Mouse (Mus musculus): ENCODE data around the gene Ccdc33. TPM values are rescaled to one million over a fixed set of nuclear protein-coding genes. Genes with fewer than 3 reads are reported as not detected.
A peak's percentile ranks its signal among the peaks of the same experiment; 100 is the strongest.

Ccdc33 gene
- polyA plus RNA-seq, 1 experiment from 2014 or later = 1.1 TPM

DNA sequence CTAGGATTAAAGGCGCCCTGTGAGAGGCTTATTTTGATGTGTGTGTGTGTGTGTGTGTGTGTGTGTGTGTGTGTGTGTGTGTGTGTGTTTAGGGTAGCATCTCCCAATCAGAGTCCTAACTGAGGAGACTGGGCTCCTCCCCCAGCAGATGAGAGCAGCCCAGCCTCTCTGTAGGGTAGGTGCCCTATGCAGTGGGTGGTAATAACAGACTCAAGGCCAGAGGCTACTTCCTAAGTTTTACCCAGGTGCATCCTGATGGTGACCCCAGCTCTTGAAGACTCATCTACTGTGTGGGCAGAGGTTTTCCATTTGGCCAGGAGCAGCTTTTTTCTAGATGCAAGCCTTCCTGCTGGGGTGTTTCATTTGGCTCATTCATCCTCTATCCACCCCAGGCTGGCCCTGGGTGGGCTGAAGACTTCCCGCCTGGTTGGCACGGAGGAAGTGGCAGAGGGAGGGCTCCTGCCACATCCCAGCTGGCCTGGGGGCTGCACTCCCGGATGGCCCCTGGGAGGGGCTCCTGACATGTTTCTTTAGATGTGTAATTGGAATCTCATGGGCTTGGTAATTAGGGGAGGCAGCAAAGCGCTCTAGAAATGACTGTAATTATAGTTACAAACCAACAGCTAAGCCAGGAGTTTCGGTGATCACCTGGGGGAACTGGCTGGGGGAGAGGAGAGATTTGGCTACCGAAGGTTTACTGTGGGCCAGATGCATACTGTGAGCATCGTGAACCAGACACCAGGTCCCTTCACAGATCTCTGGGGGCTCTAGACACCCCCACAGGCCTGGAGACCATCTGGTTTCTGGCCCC lies 125.6 kb downstream of the Ccdc33 start:
- no peak overlapping the region for H3K4me2 ChIP-seq (ENCODE audit: low read depth, low read length, severe bottlenecking)
- no peaks in the 10 kb centered on the region for H3K9me3 ChIP-seq (ENCODE audit: control insufficient read depth, low read length)
- no peak overlapping the region for H3K4me3 ChIP-seq (ENCODE audit: low read depth, low read length)
- H3K9ac ChIP-seq (ENCODE audit: low read length) = no peak overlapping the region
- no peak for ATAC-seq (replicated peaks; ENCODE audit: low FRiP score)
- no peaks in the 10 kb centered on the region for H3K36me3 ChIP-seq (ENCODE audit: control insufficient read depth, insufficient read depth, low read length)
- no peaks in the 10 kb centered on the region; the same call in 1 of the 2 replicates for H3K4me1 ChIP-seq (replicated peaks; ENCODE audit: control insufficient read depth, insufficient read depth, low read length)
- WGBS = 53% methylated on average over 8 of the region's 8 CpGs
- no peak for DNase-seq (ENCODE audit: low spot score)
- H3K27me3 ChIP-seq (ENCODE audit: control insufficient read depth, insufficient read depth, low read length) = peaks cover 6% of the 10 kb centered on the region; the same call in 1 of the 2 replicates
- no peak overlapping the region for H3K27ac ChIP-seq (ENCODE audit: low read depth, low read length)

- Histone ChIP-seq H3K4me3 (ENCODE audit: low read depth, low read length) (no peak overlapping the region), H3K27ac (ENCODE audit: low read depth, low read length) (no peak overlapping the region), H3K36me3 (ENCODE audit: control insufficient read depth, insufficient read depth, low read length) (no peaks in the 10 kb centered on the region), H3K9ac (ENCODE audit: low read length) (no peak overlapping the region), H3K27me3 (ENCODE audit: control insufficient read depth, insufficient read depth, low read length) (0 out of 2 replicates have a peak, but pooled peaks cover 6% of the 10 kb centered on the region), H3K4me2 (ENCODE audit: low read depth, low read length, severe bottlenecking) (no peak overlapping the region), H3K4me1 (replicated peaks; ENCODE audit: control insufficient read depth, insufficient read depth, low read length) (no peaks in the 10 kb centered on the region), H3K9me3 (ENCODE audit: control insufficient read depth, low read length) (no peaks in the 10 kb centered on the region)
- no peak for DNase-seq (ENCODE audit: low spot score)
- 78% methylated on average over 3 of the region's 3 CpGs for WGBS
- ATAC-seq (replicated peaks; ENCODE audit: low FRiP score) = no peak
Measured at GRCm38 (mm10) chr9:57992060-57992459, 126.6 kb downstream of the Ccdc33 start.

GRCm38 (mm10) chr9:57990438-57991110 lies 128.0 kb downstream of the Ccdc33 start:
- H3K9me3 ChIP-seq (ENCODE audit: control insufficient read depth, low read length) = no peaks in the 10 kb centered on the region
- DNase-seq (ENCODE audit: low spot score) (peak; percentile 67), ATAC-seq (replicated peaks; ENCODE audit: low FRiP score) (no peak)
- H3K36me3 ChIP-seq (ENCODE audit: control insufficient read depth, insufficient read depth, low read length) = no peaks in the 10 kb centered on the region
- H3K9ac ChIP-seq (ENCODE audit: low read length) = no peak overlapping the region
- no peaks in the 10 kb centered on the region for H3K27me3 ChIP-seq (ENCODE audit: control insufficient read depth, insufficient read depth, low read length)
- H3K4me1 ChIP-seq (replicated peaks; ENCODE audit: control insufficient read depth, insufficient read depth, low read length) = no peaks in the 10 kb centered on the region
- no peak overlapping the region for H3K4me2 ChIP-seq (ENCODE audit: low read depth, low read length, severe bottlenecking)
- H3K27ac ChIP-seq (ENCODE audit: low read depth, low read length) = no peak overlapping the region
- WGBS = 42% methylated on average over 10 of the region's 10 CpGs
- H3K4me3 ChIP-seq (ENCODE audit: low read depth, low read length) = no peak overlapping the region

DNA sequence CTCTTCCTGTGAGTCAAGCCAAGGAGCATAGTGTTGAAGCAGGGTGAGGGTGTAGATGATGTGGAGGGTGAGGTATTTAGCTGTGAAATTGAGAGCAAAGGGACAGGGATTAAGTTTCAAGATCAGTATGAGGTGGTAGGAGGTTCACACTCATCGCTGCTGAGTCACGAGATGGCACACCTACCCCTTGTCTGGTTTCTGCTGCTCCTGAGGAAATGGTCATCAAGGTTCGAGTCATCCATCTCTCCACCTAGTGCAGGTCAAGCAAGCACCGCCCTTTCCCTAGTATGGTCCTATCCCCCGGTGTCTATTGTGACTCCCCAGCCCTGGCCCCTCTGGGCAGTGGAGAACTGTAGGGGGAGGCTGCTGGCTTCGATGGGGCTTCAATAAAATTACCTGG lies 129.3 kb downstream of the Ccdc33 start:
- no peak for DNase-seq (ENCODE audit: low spot score)
- H3K27me3 ChIP-seq (ENCODE audit: control insufficient read depth, insufficient read depth, low read length) = no peaks in the 10 kb centered on the region
- WGBS = 91% methylated on average over 6 of the region's 6 CpGs
- no peak overlapping the region for H3K9ac ChIP-seq (ENCODE audit: low read length)
- no peaks in the 10 kb centered on the region for H3K4me1 ChIP-seq (replicated peaks; ENCODE audit: control insufficient read depth, insufficient read depth, low read length)
- H3K4me2 ChIP-seq (ENCODE audit: low read depth, low read length, severe bottlenecking) = no peak overlapping the region
- no peaks in the 10 kb centered on the region for H3K9me3 ChIP-seq (ENCODE audit: control insufficient read depth, low read length)
- H3K27ac ChIP-seq (ENCODE audit: low read depth, low read length) = no peak overlapping the region
- no peaks in the 10 kb centered on the region for H3K36me3 ChIP-seq (ENCODE audit: control insufficient read depth, insufficient read depth, low read length)
- no peak overlapping the region for H3K4me3 ChIP-seq (ENCODE audit: low read depth, low read length)
- ATAC-seq (replicated peaks; ENCODE audit: low FRiP score) = no peak

DNA sequence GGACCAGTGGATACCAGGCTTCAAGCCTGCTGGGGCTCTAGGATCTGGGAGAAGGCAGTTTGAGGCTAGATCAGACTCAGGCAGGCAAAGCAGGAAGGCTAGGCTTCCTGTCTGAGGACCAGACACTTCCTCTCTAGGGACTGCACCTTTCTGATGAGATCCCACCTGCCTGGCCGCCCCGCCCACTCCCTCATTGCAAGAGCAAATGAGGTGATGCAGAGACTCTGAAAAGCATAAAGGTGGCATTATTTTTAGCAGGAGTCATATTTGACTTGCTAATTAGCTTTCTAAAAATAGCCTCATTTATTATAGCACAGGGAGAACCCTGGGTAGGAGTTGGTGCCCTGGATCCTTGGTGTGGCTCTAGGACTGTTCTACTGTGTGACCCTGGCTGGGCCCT lies 130.5 kb downstream of the Ccdc33 start:
- Histone ChIP-seq H3K36me3 (ENCODE audit: control insufficient read depth, insufficient read depth, low read length) (no peaks in the 10 kb centered on the region), H3K27ac (ENCODE audit: low read depth, low read length) (no peak overlapping the region), H3K4me2 (ENCODE audit: low read depth, low read length, severe bottlenecking) (no peak overlapping the region), H3K4me1 (replicated peaks; ENCODE audit: control insufficient read depth, insufficient read depth, low read length) (no peaks in the 10 kb centered on the region), H3K9ac (ENCODE audit: low read length) (no peak overlapping the region), H3K9me3 (ENCODE audit: control insufficient read depth, low read length) (no peaks in the 10 kb centered on the region), H3K4me3 (ENCODE audit: low read depth, low read length) (no peak overlapping the region), H3K27me3 (ENCODE audit: control insufficient read depth, insufficient read depth, low read length) (no peaks in the 10 kb centered on the region)
- ATAC-seq (replicated peaks; ENCODE audit: low FRiP score) = no peak
- DNase-seq (ENCODE audit: low spot score) = no peak
- 88% methylated on average over 2 of the region's 2 CpGs for WGBS

DNA sequence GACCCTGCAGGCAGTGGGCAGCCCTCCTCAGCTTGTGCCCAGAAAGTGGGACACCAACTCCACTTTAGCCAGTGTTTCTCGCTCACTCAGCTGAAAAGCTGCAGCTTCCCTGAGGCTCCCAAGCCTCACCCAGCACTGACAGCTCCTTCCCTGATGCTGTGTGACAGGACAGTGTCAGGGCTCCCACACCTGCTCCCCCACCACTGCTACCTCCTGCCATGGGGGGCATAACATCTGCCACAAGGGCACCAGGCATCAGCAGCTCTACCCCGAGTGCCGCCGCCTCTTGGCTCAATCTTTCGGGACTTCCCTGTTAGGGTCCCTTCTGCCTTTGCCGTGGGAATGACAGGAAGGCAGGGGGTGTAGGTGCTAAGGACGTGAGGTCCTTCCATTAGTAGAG lies 132.3 kb downstream of the Ccdc33 start:
- no peak for DNase-seq (ENCODE audit: low spot score)
- H3K9me3 ChIP-seq (ENCODE audit: control insufficient read depth, low read length) = no peaks in the 10 kb centered on the region
- no peak overlapping the region for H3K27ac ChIP-seq (ENCODE audit: low read depth, low read length)
- H3K9ac ChIP-seq (ENCODE audit: low read length) = no peak overlapping the region
- no peaks in the 10 kb centered on the region for H3K4me1 ChIP-seq (replicated peaks; ENCODE audit: control insufficient read depth, insufficient read depth, low read length)
- WGBS = 84% methylated on average over 7 of the region's 7 CpGs
- no peak for ATAC-seq (replicated peaks; ENCODE audit: low FRiP score)
- H3K36me3 ChIP-seq (ENCODE audit: control insufficient read depth, insufficient read depth, low read length) = no peaks in the 10 kb centered on the region
- H3K4me3 ChIP-seq (ENCODE audit: low read depth, low read length) = no peak overlapping the region
- H3K27me3 ChIP-seq (ENCODE audit: control insufficient read depth, insufficient read depth, low read length) = no peaks in the 10 kb centered on the region
- H3K4me2 ChIP-seq (ENCODE audit: low read depth, low read length, severe bottlenecking) = no peak overlapping the region

DNA sequence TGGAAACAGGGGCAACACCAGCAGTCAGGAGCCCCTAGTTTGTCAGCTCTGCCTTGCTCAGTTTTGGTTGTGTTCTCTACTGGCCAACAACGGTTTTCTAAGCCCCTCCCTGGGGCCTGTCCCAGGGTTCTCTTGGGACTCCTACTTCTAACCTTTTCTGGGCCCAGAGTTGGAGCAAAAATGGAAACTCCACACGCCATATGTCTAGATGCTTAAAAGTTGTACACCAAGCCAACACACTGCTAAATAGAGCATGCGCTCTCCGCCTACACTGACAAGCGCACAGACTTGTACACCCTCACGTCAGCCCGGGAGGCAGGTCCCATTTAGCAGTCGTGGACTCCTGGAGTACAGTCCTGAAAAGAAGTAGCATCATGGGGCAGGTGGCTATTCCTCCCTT lies 133.3 kb downstream of the Ccdc33 start:
- no peak for ATAC-seq (replicated peaks; ENCODE audit: low FRiP score)
- H3K4me3 ChIP-seq (ENCODE audit: low read depth, low read length) = no peak overlapping the region
- no peaks in the 10 kb centered on the region for H3K27me3 ChIP-seq (ENCODE audit: control insufficient read depth, insufficient read depth, low read length)
- H3K4me1 ChIP-seq (replicated peaks; ENCODE audit: control insufficient read depth, insufficient read depth, low read length) = no peaks in the 10 kb centered on the region
- DNase-seq (ENCODE audit: low spot score) = no peak
- 88% methylated on average over 8 of the region's 8 CpGs for WGBS
- H3K9me3 ChIP-seq (ENCODE audit: control insufficient read depth, low read length) = no peaks in the 10 kb centered on the region
- no peak overlapping the region for H3K9ac ChIP-seq (ENCODE audit: low read length)
- H3K27ac ChIP-seq (ENCODE audit: low read depth, low read length) = no peak overlapping the region
- no peaks in the 10 kb centered on the region for H3K36me3 ChIP-seq (ENCODE audit: control insufficient read depth, insufficient read depth, low read length)
- no peak overlapping the region for H3K4me2 ChIP-seq (ENCODE audit: low read depth, low read length, severe bottlenecking)

- H3K27ac ChIP-seq (ENCODE audit: low read depth, low read length) = no peak overlapping the region
- WGBS = 88% methylated on average over 10 of the region's 10 CpGs
- no peaks in the 10 kb centered on the region for H3K27me3 ChIP-seq (ENCODE audit: control insufficient read depth, insufficient read depth, low read length)
- ATAC-seq (replicated peaks; ENCODE audit: low FRiP score) (no peak), DNase-seq (ENCODE audit: low spot score) (no peak)
- H3K4me2 ChIP-seq (ENCODE audit: low read depth, low read length, severe bottlenecking) = no peak overlapping the region
- H3K36me3 ChIP-seq (ENCODE audit: control insufficient read depth, insufficient read depth, low read length) = no peaks in the 10 kb centered on the region
- no peaks in the 10 kb centered on the region for H3K4me1 ChIP-seq (replicated peaks; ENCODE audit: control insufficient read depth, insufficient read depth, low read length)
- H3K9ac ChIP-seq (ENCODE audit: low read length) = no peak overlapping the region
- no peaks in the 10 kb centered on the region for H3K9me3 ChIP-seq (ENCODE audit: control insufficient read depth, low read length)
- no peak overlapping the region for H3K4me3 ChIP-seq (ENCODE audit: low read depth, low read length)
Measured at GRCm38 (mm10) chr9:57980570-57980969, 138.1 kb downstream of the Ccdc33 start.

Measured in forebrain, embryonic 11.5 days (tissue).